Mouse (Mus musculus) heart, postnatal 14 days (tissue): Measurements from ENCODE around the gene Pkn3. TPM values are rescaled to one million over a fixed set of nuclear protein-coding genes. Genes with fewer than 3 reads are reported as not detected.
A peak's percentile ranks its signal among the peaks of the same experiment; 100 is the strongest.
"Not testable (repeated sequence)": the region's sequence is repeated elsewhere in the genome, so short reads cannot be mapped to it uniquely, and the experiment has no call there.

Experiments
- DNase-seq, 2 experiments: peaks; one replicate each; pipeline ENCODE4 v3.0.0; 2021 to 2022
- intact Hi-C: fragments of 180-260 bp; cut with DNase I; formaldehyde crosslinking; loops from one replicate; pipeline ENCODE4 v1.15.1; 2025
- long read RNA-seq, 2 experiments: library from polyadenylated mRNA; stranded (forward); transcript quantifications; one replicate each; pipeline ENCODE4 v2.0.0; 2021
- total RNA-seq, 2 experiments: library from RNA; stranded (reverse); gene quantifications; 2 replicates each; pipeline ENCODE4 v1.2.3; 2021

Pkn3 gene
- 10 to 100 TPM; 10.3 to 12.2 TPM for total RNA-seq
- long read RNA-seq, experiment 1, partial matches to known transcripts = 4 of 12 reads
- long read RNA-seq, experiment 1, other reads (novel, unspliced or antisense) = 4 of 12 reads
- long read RNA-seq, experiment 2, transcript Pkn3-201 (22 exons, 3,113 nt) = major isoform, 6 of 16 reads
- long read RNA-seq, experiment 2, partial matches to known transcripts = 5 of 16 reads
- long read RNA-seq, experiment 2, other reads (novel, unspliced or antisense) = 3 of 16 reads

DNA sequence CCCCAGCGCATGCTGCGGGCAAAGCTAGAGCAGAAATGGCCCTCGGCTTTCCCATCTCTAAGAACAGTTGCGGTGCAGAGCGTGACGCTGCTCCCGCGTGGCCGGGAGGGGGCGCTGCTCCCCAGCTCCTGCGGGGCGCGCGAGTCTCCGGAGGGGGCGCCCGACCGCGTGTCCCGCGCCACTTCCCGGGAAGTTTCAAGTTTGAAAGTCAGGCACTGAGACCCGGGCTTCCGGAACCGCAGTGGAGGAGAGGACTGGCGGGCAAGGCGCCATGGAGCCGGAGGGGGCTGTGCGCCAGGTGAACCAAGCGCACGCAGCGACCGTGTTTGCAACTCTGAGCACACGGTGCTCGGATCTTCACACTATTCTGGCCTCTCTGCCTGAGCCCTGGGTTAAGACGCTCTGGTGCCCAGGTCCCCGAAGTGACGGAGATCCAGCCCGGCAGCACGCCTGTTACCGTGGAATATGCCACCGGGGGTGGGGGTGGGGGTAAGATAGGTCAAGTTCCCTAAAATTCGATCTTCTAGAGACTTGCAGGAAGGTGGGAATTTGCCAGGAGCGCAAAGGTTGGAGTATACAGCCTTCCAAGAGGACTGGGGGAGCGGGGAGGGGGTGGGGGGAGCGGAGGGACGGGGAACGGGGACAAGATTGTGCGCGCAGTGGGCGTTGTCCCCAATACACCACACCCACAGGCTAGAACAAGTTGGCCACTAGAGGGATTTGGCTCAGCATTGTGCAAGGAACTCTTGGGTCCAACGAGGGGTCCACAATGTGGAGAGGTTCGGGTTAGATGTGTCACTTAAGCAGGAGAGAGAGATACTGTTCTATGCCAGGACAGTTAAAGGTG is at the start of gene Pkn3:
Pkn3 (plus strand) TSS at position 183 of the 847 bp plus-strand sequence.
- intact Hi-C loops = loop anchor here (1.0 kb wide), 2 partner anchors 15 to 19 kb away; no protein-coding TSS in a partner anchor

DNA sequence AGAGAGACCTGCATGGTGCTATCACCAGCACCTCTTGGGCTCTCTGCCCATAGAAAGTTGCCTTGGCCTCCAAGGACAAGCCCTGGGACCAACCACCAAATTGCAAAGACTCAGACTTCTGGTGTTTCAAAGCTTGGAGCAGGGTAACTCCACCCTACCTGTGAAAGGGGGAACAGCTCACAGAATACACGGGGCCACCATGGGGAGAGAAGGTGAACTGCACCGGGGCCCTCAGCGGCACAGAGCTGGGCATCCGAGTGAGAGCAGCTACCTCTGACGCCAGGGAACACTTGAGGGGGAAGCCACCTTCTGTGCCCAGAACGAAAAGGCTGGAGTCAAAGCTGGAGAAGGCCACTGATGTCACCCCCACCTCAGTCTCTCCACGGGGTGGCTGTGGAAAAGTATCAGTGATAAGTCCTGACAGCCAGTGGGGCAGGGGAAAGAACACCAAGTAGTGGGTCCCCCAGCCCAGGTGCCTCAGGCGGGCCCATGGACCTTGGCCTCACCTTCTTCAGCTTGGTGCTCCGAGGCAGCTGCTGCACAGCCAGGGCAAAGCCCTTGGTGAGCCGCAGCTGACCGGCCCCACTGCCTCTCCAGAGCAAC is 45.1 kb upstream of the Pkn3 start:
- DNase-seq = no peak
- intact Hi-C loops = no loop called here

More for the DNA sequence above, at the start of gene Pkn3:
- peak; percentile 92 to 95 for DNase-seq

DNA sequence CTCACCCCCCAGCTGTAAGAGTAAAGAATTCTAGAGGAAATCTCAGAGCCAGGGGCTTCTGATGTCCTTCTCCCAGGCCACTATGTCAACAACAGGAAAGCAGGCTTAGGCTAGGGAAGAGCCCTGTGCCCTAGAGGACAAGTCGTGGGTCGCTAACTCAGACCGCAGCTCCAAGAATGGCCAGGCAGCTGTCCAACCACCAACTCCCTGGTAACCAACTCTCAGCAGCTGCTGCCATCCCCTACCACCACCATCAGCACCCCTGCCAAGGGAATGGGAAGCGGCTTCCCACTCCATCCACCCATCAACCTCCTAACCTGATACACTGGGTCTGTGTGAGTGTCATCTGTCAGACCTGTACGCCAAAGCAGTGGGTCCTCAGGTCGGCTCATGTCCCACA is 44.5 kb upstream of the Pkn3 start:
- DNase-seq = no peak
- intact Hi-C loops = no loop called here

GRCm38 (mm10) chr2:30037762-30038161 is 39.7 kb upstream of the Pkn3 start:
- no peak for DNase-seq

GRCm38 (mm10) chr2:30038370-30038769 is 39.1 kb upstream of the Pkn3 start:
- DNase-seq = no peak

More at GRCm38 (mm10) chr2:30037762-30038161, 39.7 kb upstream of the Pkn3 start:
- intact Hi-C loops = no loop called here

GRCm38 (mm10) chr2:30039687-30040086 is 37.8 kb upstream of the Pkn3 start:
- intact Hi-C loops = no loop called here

More at GRCm38 (mm10) chr2:30038370-30038769, 39.1 kb upstream of the Pkn3 start:
- intact Hi-C loops = no loop called here

DNA sequence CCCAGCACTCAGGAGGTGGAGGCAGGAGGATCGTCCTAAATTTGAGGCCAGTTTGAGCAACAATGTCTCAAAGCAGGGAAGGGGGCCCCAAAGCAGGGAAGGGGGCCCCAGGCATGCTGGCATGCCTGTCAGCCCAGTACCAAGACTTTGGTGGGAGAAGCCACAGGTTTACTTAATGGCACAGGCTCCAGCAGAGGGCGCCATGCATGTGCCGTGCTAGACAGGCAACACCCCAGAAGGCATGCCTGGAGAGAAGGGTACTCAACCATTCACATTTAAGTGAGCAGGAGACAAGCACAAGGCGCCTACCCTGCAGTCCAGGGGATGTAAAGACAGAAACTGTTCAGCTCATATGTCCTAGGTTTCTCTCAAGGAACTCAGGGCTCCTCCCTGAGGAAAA is 35.0 kb upstream of the Pkn3 start:
- intact Hi-C loops = loop anchor here (2.0 kb wide), 1 partner anchor 54 kb away; no protein-coding TSS in a partner anchor
- peak; percentile 81 to 90 for DNase-seq

More at GRCm38 (mm10) chr2:30039687-30040086, 37.8 kb upstream of the Pkn3 start:
- no peak for DNase-seq

DNA sequence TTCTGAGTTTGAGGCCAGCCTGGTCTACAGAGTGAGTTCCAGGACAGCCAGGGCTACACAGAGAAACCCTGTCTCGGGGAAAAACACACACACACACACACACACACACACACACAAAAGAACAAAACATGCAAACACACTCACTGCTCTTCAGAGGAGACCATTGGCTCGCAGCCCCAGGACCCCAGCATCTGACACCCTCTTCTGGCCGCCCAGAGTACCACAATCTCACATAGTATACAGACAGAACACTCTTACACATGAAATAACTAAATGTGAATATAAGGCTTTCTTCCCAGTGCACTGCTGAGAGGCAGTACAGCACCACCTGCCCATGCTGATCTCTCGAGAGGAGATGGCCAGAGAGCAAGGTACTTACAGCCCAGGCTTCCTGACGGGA is 32.9 kb upstream of the Pkn3 start:
- DNase-seq = no peak
- intact Hi-C loops = no loop called here

- intact Hi-C loops = no loop called here
- no peak for DNase-seq
Measured at GRCm38 (mm10) chr2:30047127-30047526, 30.4 kb upstream of the Pkn3 start.

- intact Hi-C loops = no loop called here
- no peak for DNase-seq
Measured at GRCm38 (mm10) chr2:30048101-30048501, 29.4 kb upstream of the Pkn3 start.

GRCm38 (mm10) chr2:30048699-30049388 is 28.6 kb upstream of the Pkn3 start, which contains the start of gene Wdr34:
TSS of gene Wdr34 (minus strand) at chr2:30048881.
- intact Hi-C loops = no loop called here
- DNase-seq = peak; percentile 99

- no peak for DNase-seq
- intact Hi-C loops = no loop called here
Measured at GRCm38 (mm10) chr2:30049831-30050230, 27.7 kb upstream of the Pkn3 start.

GRCm38 (mm10) chr2:30051992-30052761 is 25.3 kb upstream of the Pkn3 start:
- intact Hi-C loops = no loop called here
- no peak for DNase-seq

- intact Hi-C loops, DNase-seq: not testable (repeated sequence)
Measured at GRCm38 (mm10) chr2:30055310-30055709, 22.2 kb upstream of the Pkn3 start.

- intact Hi-C loops = no loop called here
- DNase-seq = no peak
Measured at GRCm38 (mm10) chr2:30056736-30057135, 20.7 kb upstream of the Pkn3 start.

GRCm38 (mm10) chr2:30057223-30057904 is 20.1 kb upstream of the Pkn3 start, which contains the start of gene Set:
TSS of gene Set (plus strand) at chr2:30057378.
- DNase-seq = no peak
- intact Hi-C loops = no loop called here

GRCm38 (mm10) chr2:30058418-30058817 is 19.1 kb upstream of the Pkn3 start:
- DNase-seq = no peak
- intact Hi-C loops = no loop called here

- intact Hi-C loops = no loop called here
- DNase-seq = peak; percentile 39 to 43
Measured at GRCm38 (mm10) chr2:30061215-30062166, 16.0 kb upstream of the Pkn3 start.
